Comparison of ENCODE assay signal across 8 mouse cellular contexts in genomic region chr9:26999461-27000395, GRCm38 (mm10). TPM values are rescaled to one million over a fixed set of nuclear protein-coding genes. Genes with fewer than 3 reads are reported as not detected.
DNase-seq lines count a peak whose midpoint lies in the region; ATAC-seq lines count a peak whose summit lies in the region.

Gene Acad8 (minus strand): TSS chr9:26999566.
Gene Thyn1 (plus strand): TSS chr9:26999710.

- H3K79me2 ChIP-seq in macrophage (ENCODE audit: inconsistent target), result peaks cover 46% of the 10 kb centered on the region

- peak within 1 kb of the TSS; percentile 78 for H3K27ac ChIP-seq in hindbrain, embryonic 16.5 days (ENCODE audit: low read depth, low read length)
- peak within 1 kb of the TSS; percentile 71 for H3K27ac ChIP-seq in macrophage

- peaks cover 20% of the 10 kb centered on the region for H3K4me1 ChIP-seq in hindbrain, embryonic 16.5 days (ENCODE audit: control insufficient read depth, insufficient read depth, low read depth, low read length)

- H3K4me3 ChIP-seq in hindbrain, embryonic 16.5 days (ENCODE audit: low read length), result peak within 1 kb of the TSS; percentile 75
- peak within 1 kb of the TSS; percentile 87 for H3K4me3 ChIP-seq in macrophage (ENCODE audit: inconsistent target)

- no peaks in the 10 kb centered on the region for H3K27me3 ChIP-seq in hindbrain, embryonic 16.5 days (replicated peaks; ENCODE audit: control insufficient read depth, insufficient read depth, low read length)

- 2% methylated on average over 35 of the region's 35 CpGs for WGBS in hindbrain, embryonic 16.5 days
- WGBS in macrophage (ENCODE audit: missing documents), result under 1% methylated on average over 34 of the region's 35 CpGs

- peak within 1 kb of the TSS; percentile 84 for H3K9ac ChIP-seq in hindbrain, embryonic 16.5 days (ENCODE audit: low read depth, low read length)

- H3K36me3 ChIP-seq in hindbrain, embryonic 16.5 days (ENCODE audit: control insufficient read depth, insufficient read depth, low read length), result peaks cover 4% of the 10 kb centered on the region
- H3K36me3 ChIP-seq in macrophage (ENCODE audit: inconsistent target), result peaks cover 13% of the 10 kb centered on the region; the same call in 1 of the 2 replicates

- ATAC-seq in hindbrain, embryonic 16.5 days, result peak; percentile 100

- H3K9me3 ChIP-seq in hindbrain, embryonic 16.5 days (ENCODE audit: control insufficient read depth, low read length), result no peaks in the 10 kb centered on the region

- H3K4me2 ChIP-seq in hindbrain, embryonic 16.5 days (ENCODE audit: low read length), result peak within 1 kb of the TSS; percentile 79

- DNase-seq in WW6 (ENCODE audit: low read depth, low spot score), result peak; percentile 92
- DNase-seq in cerebellum, postnatal 4 days (ENCODE audit: low spot score in 2 of 2), result peak; percentile 89 to 94
- peak; percentile 96 for DNase-seq in gastrocnemius, adult 18-20 months (ENCODE audit: low spot score)
- peak; percentile 95 for DNase-seq in left cerebral cortex, adult 18-20 months (ENCODE audit: low spot score in 2 of 2)
- DNase-seq in right cerebral cortex, adult 18-20 months, result peak; percentile 96
- DNase-seq in urinary bladder, postnatal 10 days (ENCODE audit: low spot score), result peak; percentile 73

RNA-seq across cellular contexts. Expression of gene Acad8, which starts in this region (rescaled TPM):
- 10 to 100 TPM; 28.6 to 29.5 TPM for total RNA-seq in gastrocnemius, adult 18-20 months (2021)
- polyA plus RNA-seq in hindbrain, embryonic 16.5 days (2015; fragmentation: Nextera tagmentation; extraction: Ambion mirVana), result 38.8 and 40.2 TPM in 2 replicates
- 10 to 100 TPM; 28.5 to 32.4 TPM for total RNA-seq in left cerebral cortex, adult 18-20 months (2021)
- 10 to 100 TPM; 15.6 to 92.1 (median 44.0) TPM for total RNA-seq in macrophage (2018; cell fraction: chromatin; rRNA removed)
- total RNA-seq in macrophage (2018; cell fraction: cytosol; rRNA removed), result 10 to 100 TPM in 23 of 26 experiments, 1 to 10 TPM in 3; 8.0 to 20.6 (median 15.5) TPM
- 10 to 100 TPM; 10.3 to 56.0 (median 24.4) TPM for total RNA-seq in macrophage (2018; cell fraction: nucleus; rRNA removed)
- 11.5 to 22.4 TPM (median 17.3 TPM) in 3 replicates for polyA plus RNA-seq in macrophage (2018)

RNA-seq across cellular contexts. Expression of gene Thyn1, which starts in this region (rescaled TPM):
- 10 to 100 TPM; 21.1 to 21.9 TPM for total RNA-seq in gastrocnemius, adult 18-20 months (2021)
- polyA plus RNA-seq in hindbrain, embryonic 16.5 days (2015; fragmentation: Nextera tagmentation; extraction: Ambion mirVana), result 127 and 143 TPM in 2 replicates
- 10 to 100 TPM; 63.7 to 64.9 TPM for total RNA-seq in left cerebral cortex, adult 18-20 months (2021)
- total RNA-seq in macrophage (2018; cell fraction: chromatin; rRNA removed), result 10 to 100 TPM in 24 of 26 experiments, 1 to 10 TPM in 2; 6.0 to 83.3 (median 37.8) TPM
- total RNA-seq in macrophage (2018; cell fraction: cytosol; rRNA removed), result 10 to 100 TPM; 31.7 to 59.1 (median 44.9) TPM
- 10 to 100 TPM in 25 of 26 experiments, 1 to 10 TPM in 1; 7.8 to 54.1 (median 24.1) TPM for total RNA-seq in macrophage (2018; cell fraction: nucleus; rRNA removed)
- polyA plus RNA-seq in macrophage (2018), result 45.0 to 95.8 TPM (median 60.2 TPM) in 3 replicates

Comparison
In these comparisons a context has a peak if more than half of its experiments do, and no peak if none do; other contexts are left out.
1. Peak in every context shown above with its lines: DNase-seq, ATAC-seq, H3K4me3 ChIP-seq and H3K27ac ChIP-seq.